Mouse (Mus musculus): ENCODE data around the gene Apbb2.

DNA sequence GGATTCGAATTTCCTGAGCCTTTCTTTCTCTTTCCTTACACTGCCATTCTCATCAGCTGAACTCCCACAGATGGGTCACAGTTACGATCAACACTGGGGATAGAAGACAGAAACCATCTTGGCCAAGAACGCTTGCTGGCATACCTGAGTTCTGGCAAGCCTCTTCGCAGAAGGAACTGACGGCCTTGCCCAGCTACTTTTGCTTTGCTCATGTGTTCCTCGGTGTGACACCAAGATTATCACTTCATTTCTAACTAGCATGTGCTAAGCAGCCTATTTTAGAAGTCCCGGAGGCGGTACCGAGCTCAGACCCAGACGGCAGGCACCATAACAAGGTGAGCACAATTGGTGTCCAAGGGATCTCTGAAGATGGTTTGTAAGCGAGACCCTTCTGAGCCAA, 12.9 kb downstream of the Apbb2 start:
- TF ChIP-seq CTCF (IDR thresholded peaks at IDR 0.05) (no peak), EP300 (IDR thresholded peaks at IDR 0.05) (no peak)

Measured in lung, postnatal 0 days (tissue).